Mouse (Mus musculus): ENCODE measurements at regions not wholly inside any gene's neighbourhood (a gene's known extent, or its start where the extent isn't known, plus 50 kb on each side); places are given as distances from the start of the nearest gene placed in this dataset.

GRCm38 (mm10) chr4:45583966-45584365, 51.7 kb upstream of the Shb start:
- DNase-seq, result no peak

- no peak for DNase-seq
Observed at GRCm38 (mm10) chr4:45582496-45582895, 50.2 kb upstream of the Shb start.

Data from right cerebral cortex, postnatal 4 days (tissue).